Mouse (Mus musculus): ENCODE results near the gene Tango2.
A peak's percentile ranks its signal among the peaks of the same experiment; 100 is the strongest.

The Tango2 gene

GRCm38 (mm10) chr16:18347931-18348600 is at the start of gene Tango2, which contains the start of gene Arvcf:
Gene Tango2 (minus strand): TSS chr16:18348103.
Gene Arvcf (plus strand): TSS chr16:18348182.
- peak; percentile 85 for DNase-seq (ENCODE audit: low read depth, low spot score)

GRCm38 (mm10) chr16:18396791-18397621 is 49.1 kb upstream of the Tango2 start:
- no peak for DNase-seq (ENCODE audit: low read depth, low spot score)

GRCm38 (mm10) chr16:18396201-18396600 is 48.3 kb upstream of the Tango2 start:
- DNase-seq (ENCODE audit: low read depth, low spot score): peak; percentile 90

- DNase-seq (ENCODE audit: low read depth, low spot score): peak; percentile 54
Observed at GRCm38 (mm10) chr16:18395620-18396036, 47.7 kb upstream of the Tango2 start.

- DNase-seq (ENCODE audit: low read depth, low spot score): peak; percentile 84
Observed at GRCm38 (mm10) chr16:18394777-18395619, 47.1 kb upstream of the Tango2 start.

GRCm38 (mm10) chr16:18394056-18394455 is 46.2 kb upstream of the Tango2 start:
- DNase-seq (ENCODE audit: low read depth, low spot score): no peak

GRCm38 (mm10) chr16:18393595-18393994 is 45.7 kb upstream of the Tango2 start:
- DNase-seq (ENCODE audit: low read depth, low spot score): no peak

- peak; percentile 86 for DNase-seq (ENCODE audit: low read depth, low spot score)
Observed at GRCm38 (mm10) chr16:18392469-18393426, 44.8 kb upstream of the Tango2 start.

GRCm38 (mm10) chr16:18391728-18392127 is 43.8 kb upstream of the Tango2 start:
- no peak for DNase-seq (ENCODE audit: low read depth, low spot score)

- DNase-seq (ENCODE audit: low read depth, low spot score): no peak
Observed at GRCm38 (mm10) chr16:18391127-18391526, 43.2 kb upstream of the Tango2 start.

GRCm38 (mm10) chr16:18390399-18390798 is 42.5 kb upstream of the Tango2 start:
- no peak for DNase-seq (ENCODE audit: low read depth, low spot score)

GRCm38 (mm10) chr16:18388583-18389435 is 40.9 kb upstream of the Tango2 start:
- DNase-seq (ENCODE audit: low read depth, low spot score): no peak

- no peak for DNase-seq (ENCODE audit: low read depth, low spot score)
Observed at GRCm38 (mm10) chr16:18387704-18388582, 40.0 kb upstream of the Tango2 start.

- no peak for DNase-seq (ENCODE audit: low read depth, low spot score)
Observed at GRCm38 (mm10) chr16:18386972-18387371, 39.1 kb upstream of the Tango2 start.

GRCm38 (mm10) chr16:18386451-18386850 is 38.5 kb upstream of the Tango2 start:
- DNase-seq (ENCODE audit: low read depth, low spot score): peak; percentile 62

GRCm38 (mm10) chr16:18385411-18385810 is 37.5 kb upstream of the Tango2 start:
- DNase-seq (ENCODE audit: low read depth, low spot score): no peak

- no peak for DNase-seq (ENCODE audit: low read depth, low spot score)
Observed at GRCm38 (mm10) chr16:18384659-18385058, 36.8 kb upstream of the Tango2 start.

- DNase-seq (ENCODE audit: low read depth, low spot score): no peak
Observed at GRCm38 (mm10) chr16:18384211-18384610, 36.3 kb upstream of the Tango2 start.

GRCm38 (mm10) chr16:18383756-18384155 is 35.9 kb upstream of the Tango2 start:
- no peak for DNase-seq (ENCODE audit: low read depth, low spot score)
